In genomic region chr19:24174896-24175295, GRCm38 (mm10) we compare ENCODE assay signal across 8 mouse cellular contexts. TPM values are rescaled to one million over a fixed set of nuclear protein-coding genes. Genes with fewer than 3 reads are reported as not detected.
DNase-seq lines count a peak whose midpoint lies in the region; ATAC-seq and TF ChIP-seq lines count a peak whose summit lies in the region.

No protein-coding gene starts in this region.

- H3K27me3 ChIP-seq in forebrain, embryonic 10.5 days (ENCODE audit: poor library complexity, severe bottlenecking): 0 out of 2 replicates have a peak, but pooled peaks cover 6% of the 10 kb centered on the region
- no peaks in the 10 kb centered on the region; the same call in 1 of the 2 replicates for H3K27me3 ChIP-seq in hindbrain, embryonic 14.5 days (ENCODE audit: control insufficient read depth, insufficient read depth, low read length)
- H3K27me3 ChIP-seq in liver, embryonic 13.5 days: peaks cover 40% of the 10 kb centered on the region
- no peaks in the 10 kb centered on the region for H3K27me3 ChIP-seq in neural tube, embryonic 14.5 days (ENCODE audit: control insufficient read depth, insufficient read depth, low read length)

- ATAC-seq in hindbrain, embryonic 14.5 days (ENCODE audit: low FRiP score): no peak
- no peak for ATAC-seq in liver, embryonic 13.5 days (ENCODE audit: low read depth)
- ATAC-seq in neural tube, embryonic 14.5 days (ENCODE audit: low read depth): no peak

- peak overlapping the region; percentile 80 for H3K4me2 ChIP-seq in hindbrain, embryonic 14.5 days (replicated peaks)
- peak overlapping the region; percentile 79 for H3K4me2 ChIP-seq in liver, embryonic 13.5 days
- peak overlapping the region; percentile 57 for H3K4me2 ChIP-seq in neural tube, embryonic 14.5 days (ENCODE audit: low read depth, low read length)

- no peak overlapping the region for H3K27ac ChIP-seq in ES-E14 (ENCODE audit: insufficient read depth, low read depth, low read length, poor library complexity, severe bottlenecking)
- peak overlapping the region; percentile 97 for H3K27ac ChIP-seq in forebrain, embryonic 10.5 days
- no peak overlapping the region for H3K27ac ChIP-seq in hindbrain, embryonic 14.5 days
- H3K27ac ChIP-seq in liver, embryonic 13.5 days: no peak overlapping the region
- H3K27ac ChIP-seq in neural tube, embryonic 14.5 days (ENCODE audit: low read depth, low read length): 0 out of 2 replicates have a peak overlapping the region, but pooled peaks have one; percentile 23

- DNase-seq in adrenal gland, adult (ENCODE audit: inconsistent age in 2 of 2, low spot score in 1 of 2): peak; percentile 44 to 76
- no peak for DNase-seq in adrenal gland, postnatal 4 days (ENCODE audit: low spot score in 2 of 2)
- no peak for DNase-seq in ES-E14 (ENCODE audit: low read depth, low spot score)
- peak; percentile 33 for DNase-seq in forebrain, embryonic 10.5 days (ENCODE audit: extremely low spot score, low spot score)
- no peak for DNase-seq in hindbrain, embryonic 14.5 days (ENCODE audit: low spot score)
- no peak for DNase-seq in liver, embryonic 13.5 days
- no peak for DNase-seq in spleen, postnatal 4 days (ENCODE audit: low spot score in 2 of 2)

- no peaks in the 10 kb centered on the region for H3K9me3 ChIP-seq in ES-E14 (ENCODE audit: control insufficient read depth, insufficient read depth, low read depth, low read length)
- H3K9me3 ChIP-seq in forebrain, embryonic 10.5 days: no peaks in the 10 kb centered on the region; the same call in 1 of the 2 replicates
- H3K9me3 ChIP-seq in hindbrain, embryonic 14.5 days (ENCODE audit: control insufficient read depth, low read length): no peaks in the 10 kb centered on the region
- H3K9me3 ChIP-seq in liver, embryonic 13.5 days (replicated peaks): no peaks in the 10 kb centered on the region
- no peaks in the 10 kb centered on the region for H3K9me3 ChIP-seq in neural tube, embryonic 14.5 days (ENCODE audit: control insufficient read depth, low read length)

- H3K9ac ChIP-seq in ES-E14 (ENCODE audit: insufficient read depth, low read depth, low read length, poor library complexity, severe bottlenecking): no peak overlapping the region
- H3K9ac ChIP-seq in hindbrain, embryonic 14.5 days: 0 out of 2 replicates have a peak overlapping the region, but pooled peaks have one; percentile 61
- H3K9ac ChIP-seq in liver, embryonic 13.5 days: no peak overlapping the region
- H3K9ac ChIP-seq in neural tube, embryonic 14.5 days (replicated peaks; ENCODE audit: low read depth, low read length): 0 out of 2 replicates have a peak overlapping the region, but pooled peaks have one; percentile 68

- in situ Hi-C loops in ES-E14 (cut with MboI; ENCODE audit: low sequenced_read_pairs in 2 of 2, unreplicated experiment in 2 of 2): no loop called here

- no peaks in the 10 kb centered on the region for H3K36me3 ChIP-seq in ES-E14 (ENCODE audit: control insufficient read depth, insufficient read depth, low read length, poor library complexity, severe bottlenecking)
- no peaks in the 10 kb centered on the region for H3K36me3 ChIP-seq in forebrain, embryonic 10.5 days (replicated peaks)
- H3K36me3 ChIP-seq in hindbrain, embryonic 14.5 days (replicated peaks; ENCODE audit: control insufficient read depth, insufficient read depth): no peaks in the 10 kb centered on the region
- no peaks in the 10 kb centered on the region for H3K36me3 ChIP-seq in liver, embryonic 13.5 days
- no peaks in the 10 kb centered on the region for H3K36me3 ChIP-seq in neural tube, embryonic 14.5 days (ENCODE audit: control insufficient read depth, insufficient read depth, low read length)

- peaks cover 2 to 20% of the 10 kb centered on the region in 2 experiments; a peak in 2 of 4 replicates for H3K4me1 ChIP-seq in ES-E14 (ENCODE audit: control insufficient read depth in 2 of 2, insufficient read depth in 2 of 2, low read length in 2 of 2, poor library complexity in 1 of 2)
- peaks cover 47% of the 10 kb centered on the region for H3K4me1 ChIP-seq in forebrain, embryonic 10.5 days
- 0 out of 2 replicates have a peak, but pooled peaks cover 8% of the 10 kb centered on the region for H3K4me1 ChIP-seq in hindbrain, embryonic 14.5 days (replicated peaks; ENCODE audit: control insufficient read depth, insufficient read depth, low read length)
- peaks cover 27% of the 10 kb centered on the region for H3K4me1 ChIP-seq in liver, embryonic 13.5 days (replicated peaks)
- peaks cover 5% of the 10 kb centered on the region; the same call in 1 of the 2 replicates for H3K4me1 ChIP-seq in neural tube, embryonic 14.5 days (ENCODE audit: control insufficient read depth, insufficient read depth, low read length)

- 13% methylated on average over 13 of the region's 13 CpGs for whole genome bisulfite sequencing in forebrain, embryonic 10.5 days
- 10% methylated on average over 13 of the region's 13 CpGs for WGBS in hindbrain, embryonic 14.5 days
- 4% methylated on average over 13 of the region's 13 CpGs for WGBS in liver, embryonic 13.5 days (ENCODE audit: insufficient replicate concordance)
- WGBS in neural tube, embryonic 14.5 days: 9% methylated on average over 13 of the region's 13 CpGs

- H3K4me3 ChIP-seq in ES-E14 (ENCODE audit: insufficient read depth in 1 of 2, low read depth in 1 of 2, low read length in 2 of 2, poor library complexity in 1 of 2, severe bottlenecking in 1 of 2): peak overlapping the region; percentile 85 to 91
- peak overlapping the region; percentile 89 for H3K4me3 ChIP-seq in forebrain, embryonic 10.5 days
- H3K4me3 ChIP-seq in hindbrain, embryonic 14.5 days (replicated peaks; ENCODE audit: low read length): peak overlapping the region; percentile 73
- peak overlapping the region; percentile 69 for H3K4me3 ChIP-seq in liver, embryonic 13.5 days (replicated peaks)
- peak overlapping the region; percentile 59 for H3K4me3 ChIP-seq in neural tube, embryonic 14.5 days (ENCODE audit: low read depth, low read length)

TF ChIP-seq in ES-E14, 5 proteins besides CTCF, POLR2A, EP300 and RAD21:
- TF ChIP-seq MAFK (IDR thresholded peaks at IDR 0.05; ENCODE audit: insufficient read depth, low read depth, low read length): no peak
- no peak for TF ChIP-seq ZNF384 (IDR thresholded peaks at IDR 0.05; ENCODE audit: low read depth, low read length)
- TF ChIP-seq CHD2 (IDR thresholded peaks at IDR 0.05; ENCODE audit: low read depth, low read length): no peak
- TF ChIP-seq HCFC1 (IDR thresholded peaks at IDR 0.05; ENCODE audit: borderline replicate concordance, insufficient read depth, low read length): no peak
- TF ChIP-seq ZC3H11A (IDR thresholded peaks at IDR 0.05; ENCODE audit: borderline replicate concordance, low read depth, low read length): no peak

RNA-seq across cellular contexts. Expression of gene Tjp2, which starts 49.9 kb away (rescaled TPM):
- total RNA-seq in adrenal gland, postnatal 4 days (2021): 10 to 100 TPM; 14.5 to 17.3 TPM
- total RNA-seq in ES-E14 (2012; rRNA removed): 97.3 and 104 TPM in 2 replicates
- 36.9 and 37.6 TPM in 2 replicates for polyA plus RNA-seq in forebrain, embryonic 10.5 days (2016; fragmentation: Nextera tagmentation; extraction: Ambion mirVana)
- 12.6 and 13.5 TPM in 2 replicates for polyA plus RNA-seq in hindbrain, embryonic 14.5 days (2014; fragmentation: Nextera tagmentation; extraction: Ambion mirVana)
- polyA plus RNA-seq in liver, embryonic 13.5 days (2015; fragmentation: Nextera tagmentation; extraction: Ambion mirVana): 4.7 and 5.3 TPM in 2 replicates
- 6.5 and 11.5 TPM in 2 replicates for polyA plus RNA-seq in neural tube, embryonic 14.5 days (2014; fragmentation: Nextera tagmentation; extraction: Ambion mirVana)

Comparison
In these comparisons a context has a peak if more than half of its experiments do, and no peak if none do; other contexts are left out.
1. DNase-seq: peak in adrenal gland, adult (2 of 2) and forebrain, embryonic 10.5 days (single experiment); none in adrenal gland, postnatal 4 days (0 of 2), ES-E14 (single experiment), hindbrain, embryonic 14.5 days (single experiment), liver, embryonic 13.5 days (single experiment) and spleen, postnatal 4 days (0 of 2).
2. H3K27ac ChIP-seq: peak in forebrain, embryonic 10.5 days (single experiment) and neural tube, embryonic 14.5 days (single experiment); none in ES-E14 (single experiment), hindbrain, embryonic 14.5 days (single experiment) and liver, embryonic 13.5 days (single experiment).
3. H3K9ac ChIP-seq: peak in hindbrain, embryonic 14.5 days (single experiment) and neural tube, embryonic 14.5 days (single experiment); none in ES-E14 (single experiment) and liver, embryonic 13.5 days (single experiment).
4. Peak in every context shown above with its lines, with median percentiles within 50 percentile points of each other: H3K4me3 ChIP-seq and H3K4me2 ChIP-seq.